Mouse (Mus musculus): ENCODE data around the gene Zfp367.
A peak's percentile ranks its signal among the peaks of the same experiment; 100 is the strongest.

DNA sequence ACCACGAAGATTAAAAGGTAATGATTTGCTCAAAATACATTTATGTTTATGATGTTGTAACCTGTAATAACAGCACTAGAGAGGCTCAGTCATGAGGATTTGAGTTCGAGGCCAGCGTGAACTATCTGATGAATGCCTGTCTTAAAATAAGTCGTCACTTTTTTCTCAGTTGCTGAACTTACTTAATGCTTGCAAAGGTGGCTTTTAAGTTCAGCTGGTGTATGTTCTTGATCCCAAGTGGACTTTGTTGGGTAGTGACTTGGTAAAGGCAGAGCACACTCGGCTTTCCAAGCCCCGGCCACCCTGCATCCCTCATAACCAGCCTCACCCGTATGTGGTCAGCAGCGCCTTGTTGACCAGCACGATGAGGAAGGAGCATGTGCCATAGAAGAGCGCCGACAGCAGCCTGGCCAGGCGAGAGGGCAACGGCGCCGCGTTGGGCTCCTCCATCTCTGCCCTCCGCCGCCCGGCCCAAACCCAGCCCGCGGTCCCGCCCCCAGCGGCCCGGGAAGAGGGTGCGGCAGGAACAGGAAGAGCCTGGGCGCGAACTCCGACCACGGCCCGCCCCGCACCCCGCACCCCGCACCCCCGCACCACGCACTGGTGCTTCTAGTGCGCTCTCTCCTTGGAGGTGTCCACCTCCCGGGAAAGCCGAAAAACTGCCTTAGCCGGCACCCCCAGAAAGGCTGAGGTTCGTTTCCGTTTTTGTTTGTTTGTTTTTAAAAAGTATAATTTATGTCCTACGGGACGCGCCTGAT lies 24.0 kb downstream of the Zfp367 start, which contains the start of gene Slc35d2:
- no peak for TF ChIP-seq CTCF (IDR thresholded peaks at IDR 0.05; ENCODE audit: insufficient read depth, low read length)
- peak; percentile 74; the same call in 1 of the 2 replicates for TF ChIP-seq POLR2A (IDR thresholded peaks at IDR 0.05; ENCODE audit: borderline replicate concordance, extremely low read depth, low read depth, low read length)
